Mouse (Mus musculus) retina, postnatal 7 days (tissue): ENCODE results near the gene Ahnak.
A peak's percentile ranks its signal among the peaks of the same experiment; 100 is the strongest.
"Not testable (repeated sequence)": the region's sequence is repeated elsewhere in the genome, so short reads cannot be mapped to it uniquely, and the experiment has no call there.

Experiments
- DNase-seq: peaks from one replicate; pipeline ENCODE4 v3.0.0-alpha.2; 2012; ENCODE audit warnings: low read depth, low spot score

Gene Ahnak

GRCm38 (mm10) chr19:8994813-8995607 is 5.9 kb downstream of the Ahnak start:
- no peak for DNase-seq

GRCm38 (mm10) chr19:8996601-8997000 is 7.5 kb downstream of the Ahnak start:
- DNase-seq: no peak

- DNase-seq: no peak
These were observed 8.5 kb downstream of the Ahnak start for GRCm38 (mm10) chr19:8997546-8997945.

GRCm38 (mm10) chr19:8998546-8998945 is 9.5 kb downstream of the Ahnak start:
- DNase-seq: no peak

- no peak for DNase-seq
These were observed 10.1 kb downstream of the Ahnak start for GRCm38 (mm10) chr19:8999223-8999622.

- not testable (repeated sequence) for DNase-seq
These were observed 17.8 kb downstream of the Ahnak start for GRCm38 (mm10) chr19:9006915-9007314.

- no peak for DNase-seq
These were observed 30.2 kb downstream of the Ahnak start for GRCm38 (mm10) chr19:9019298-9019697.

GRCm38 (mm10) chr19:9023021-9023778 is 34.1 kb downstream of the Ahnak start:
- no peak for DNase-seq

GRCm38 (mm10) chr19:9025562-9026257 is 36.6 kb downstream of the Ahnak start:
- DNase-seq: no peak

GRCm38 (mm10) chr19:9026634-9027033 is 37.5 kb downstream of the Ahnak start:
- DNase-seq: peak; percentile 14

GRCm38 (mm10) chr19:9027795-9028194 is 38.7 kb downstream of the Ahnak start:
- no peak for DNase-seq

GRCm38 (mm10) chr19:9028375-9028774 is 39.3 kb downstream of the Ahnak start:
- no peak for DNase-seq

- no peak for DNase-seq
These were observed 40.7 kb downstream of the Ahnak start for GRCm38 (mm10) chr19:9029640-9030262.

GRCm38 (mm10) chr19:9032502-9033129 is 43.5 kb downstream of the Ahnak start:
- DNase-seq: peak; percentile 8

GRCm38 (mm10) chr19:9033412-9034340 is 44.6 kb downstream of the Ahnak start:
- no peak for DNase-seq

- DNase-seq: no peak
These were observed 45.4 kb downstream of the Ahnak start for GRCm38 (mm10) chr19:9034480-9034879.

GRCm38 (mm10) chr19:9035101-9035500 is 46.0 kb downstream of the Ahnak start:
- DNase-seq: no peak

GRCm38 (mm10) chr19:9038136-9038535 is 49.1 kb downstream of the Ahnak start:
- DNase-seq: no peak

GRCm38 (mm10) chr19:9039266-9039665 is 50.2 kb downstream of the Ahnak start:
- no peak for DNase-seq

GRCm38 (mm10) chr19:9039928-9040327 is 50.8 kb downstream of the Ahnak start:
- DNase-seq: no peak
